Mouse (Mus musculus): ENCODE measurements around the gene Picalm.

DNA sequence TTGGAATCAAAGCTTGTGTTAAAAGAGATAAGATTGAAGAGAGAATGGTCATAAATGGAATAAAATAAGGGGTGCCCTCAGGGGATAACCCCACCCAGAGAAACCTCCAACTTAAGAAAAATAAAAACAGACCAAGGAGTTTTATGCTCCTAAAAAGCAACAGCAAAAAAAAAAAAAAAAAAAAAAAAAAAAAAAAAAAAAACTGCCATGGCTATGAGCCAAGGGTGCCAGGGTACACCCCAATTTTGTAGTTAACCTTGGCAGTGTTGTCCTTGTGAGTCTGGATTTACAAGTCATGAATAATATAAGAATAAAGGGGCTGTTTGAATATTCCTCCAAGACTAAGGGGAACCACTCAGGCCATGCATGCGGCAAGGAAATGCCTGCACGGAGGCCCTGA, 13.9 kb upstream of the Picalm start:
- TF ChIP-seq MYOG (IDR thresholded peaks at IDR 0.05; ENCODE audit: control insufficient read depth, extremely low read depth, insufficient read length), result no peak
- no peak for TF ChIP-seq CTCF (IDR thresholded peaks at IDR 0.05; ENCODE audit: control insufficient read depth, insufficient read depth, insufficient read length)
- no peak for TF ChIP-seq USF1 (IDR thresholded peaks at IDR 0.05; ENCODE audit: low read depth)

Measured in C2C12 (cell line).